Mouse (Mus musculus) MEL (cell line): Measurements from ENCODE around the gene Elob. TPM values are rescaled to one million over a fixed set of nuclear protein-coding genes. Genes with fewer than 3 reads are reported as not detected.

Experiments
- DNase-seq: peaks from one replicate; pipeline ENCODE4 v3.0.0; 2011; ENCODE audit warnings: low read depth, low spot score
- H3K27ac ChIP-seq: 2 replicates; pipeline ENCODE4 v1.5.1; 2012; ENCODE audit warnings: low read depth, mild to moderate bottlenecking, control low read depth, low read length, moderate library complexity; ENCODE audit not compliant: control insufficient read depth
- H3K27me3 ChIP-seq, 2 experiments: fragments of 150-350 bp in 1 of 2; sonication (generic) in 1 of 2; 2 replicates each; pipeline ENCODE4 v1.6.1; 2012; ENCODE audit warnings: low read length in 2 of 2, mild to moderate bottlenecking in 2 of 2, improper control_type of control experiment in 1 of 2, moderate library complexity in 1 of 2; ENCODE audit not compliant: insufficient read depth in 2 of 2, control insufficient read depth in 1 of 2
- H3K36me3 ChIP-seq, 2 experiments: 2 replicates each; pipeline ENCODE4 v1.6.1; 2012 to 2014; ENCODE audit warnings: low read length in 2 of 2, improper control_type of control experiment in 1 of 2, inconsistent platforms in 1 of 2, mild to moderate bottlenecking in 1 of 2; ENCODE audit not compliant: insufficient read depth in 2 of 2, control insufficient read depth in 1 of 2
- H3K4me1 ChIP-seq, 2 experiments: fragments of 150-350 bp in 1 of 2; sonication (generic) in 1 of 2; 2 replicates each; pipeline ENCODE4 v1.6.1; 2012; ENCODE audit warnings: low read length in 2 of 2, improper control_type of control experiment in 1 of 2, mild to moderate bottlenecking in 1 of 2; ENCODE audit not compliant: insufficient read depth in 2 of 2, control insufficient read depth in 1 of 2
- H3K4me3 ChIP-seq, 2 experiments: fragments of 150-350 bp in 1 of 2; sonication (generic) in 1 of 2; 2 replicates each; pipeline ENCODE4 v1.5.1; 2012; ENCODE audit warnings: low read depth in 2 of 2, low read length in 2 of 2, mild to moderate bottlenecking in 2 of 2, moderate library complexity in 2 of 2, control low read depth in 1 of 2, improper control_type of control experiment in 1 of 2; ENCODE audit not compliant: control insufficient read depth in 1 of 2, insufficient read depth in 1 of 2
- H3K79me2 ChIP-seq: 2 replicates; pipeline ENCODE4 v1.6.1; 2012; ENCODE audit warnings: mild to moderate bottlenecking, low read length, moderate library complexity; ENCODE audit not compliant: control insufficient read depth, poor library complexity, insufficient read depth
- H3K9ac ChIP-seq: 2 replicates; pipeline ENCODE4 v1.6.1; 2012; ENCODE audit warnings: low read depth, mild to moderate bottlenecking, control low read depth, low read length, moderate library complexity; ENCODE audit not compliant: control insufficient read depth, poor library complexity, severe bottlenecking
- H3K9me3 ChIP-seq: fragments of 150-350 bp; sonication (generic); replicated peaks from 2 replicates; pipeline ENCODE4 v1.6.1; 2012; ENCODE audit warnings: mild to moderate bottlenecking, low read length, improper control_type of control experiment, moderate library complexity; ENCODE audit not compliant: insufficient read depth
- CTCF ChIP-seq, 3 experiments: IDR thresholded peaks in 2 of 3; conservative IDR thresholded peaks in 1 of 3; 2 replicates each; pipeline ENCODE4 v1.5.1; 2011 to 2012; ENCODE audit warnings: low read length in 3 of 3, low read depth in 2 of 3, mild to moderate bottlenecking in 2 of 3, improper control_type of control experiment in 1 of 3, inconsistent platforms in 1 of 3, mixed read lengths in 1 of 3, moderate library complexity in 1 of 3; ENCODE audit not compliant: control insufficient read depth in 1 of 3, insufficient read depth in 1 of 3, poor library complexity in 1 of 3, severe bottlenecking in 1 of 3
- E2F4 ChIP-seq: IDR thresholded peaks from 2 replicates; pipeline ENCODE4 v1.6.1; 2011; ENCODE audit warnings: low read depth, low read length, improper control_type of control experiment, borderline replicate concordance
- ELF1 ChIP-seq: IDR thresholded peaks from 2 replicates; pipeline ENCODE4 v1.6.1; 2014; ENCODE audit warnings: low read depth, mild to moderate bottlenecking, inconsistent platforms, low read length, improper control_type of control experiment, moderate library complexity
- JUND ChIP-seq: IDR thresholded peaks from 2 replicates; pipeline ENCODE4 v1.6.1; 2011; ENCODE audit warnings: low read depth, mild to moderate bottlenecking, improper control_type of control experiment, low read length
- MAFK ChIP-seq: IDR thresholded peaks from 2 replicates; pipeline ENCODE4 v1.6.1; 2011; ENCODE audit warnings: low read depth, mild to moderate bottlenecking, low read length, improper control_type of control experiment, borderline replicate concordance
- MAX ChIP-seq: IDR thresholded peaks from 2 replicates; pipeline ENCODE4 v1.6.1; 2011; ENCODE audit warnings: low read length, improper control_type of control experiment
- MEF2A ChIP-seq: IDR thresholded peaks from 2 replicates; pipeline ENCODE4 v1.6.1; 2014; ENCODE audit warnings: low read depth, mild to moderate bottlenecking, inconsistent platforms, low read length, improper control_type of control experiment; ENCODE audit not compliant: poor library complexity, insufficient replicate concordance, severe bottlenecking; ENCODE audit errors: extremely low read depth
- POLR2A ChIP-seq, 2 experiments: IDR thresholded peaks; 2 replicates each; pipeline ENCODE4 v1.6.1; 2011 to 2012; ENCODE audit warnings: low read length in 2 of 2, mild to moderate bottlenecking in 2 of 2, control low read depth in 1 of 2, improper control_type of control experiment in 1 of 2, low read depth in 1 of 2, moderate library complexity in 1 of 2; ENCODE audit not compliant: control insufficient read depth in 1 of 2, insufficient read depth in 1 of 2, poor library complexity in 1 of 2
- POLR2AphosphoS2 ChIP-seq: IDR thresholded peaks from 2 replicates; pipeline ENCODE4 v1.6.1; 2011; ENCODE audit warnings: low read length, improper control_type of control experiment
- POLR2AphosphoS5 ChIP-seq: IDR thresholded peaks from 2 replicates; pipeline ENCODE4 v1.6.1; 2012; ENCODE audit warnings: low read depth, borderline replicate concordance, mild to moderate bottlenecking, inconsistent platforms, low read length, moderate library complexity, mixed read lengths
- TBP ChIP-seq: IDR thresholded peaks from 2 replicates; pipeline ENCODE4 v1.8.0; 2011; ENCODE audit warnings: low read depth, low read length, improper control_type of control experiment
- UBTF ChIP-seq: IDR thresholded peaks from 2 replicates; pipeline ENCODE4 v1.6.1; 2012; ENCODE audit warnings: low read depth, mild to moderate bottlenecking, inconsistent platforms, low read length, improper control_type of control experiment, moderate library complexity, borderline replicate concordance; ENCODE audit not compliant: insufficient read depth
- USF1 ChIP-seq: IDR thresholded peaks from 2 replicates; pipeline ENCODE4 v1.6.1; 2014; ENCODE audit warnings: low read depth, mild to moderate bottlenecking, inconsistent platforms, low read length, improper control_type of control experiment, moderate library complexity
- USF2 ChIP-seq, 2 experiments: IDR thresholded peaks; 2 replicates each; pipeline ENCODE4 v1.6.1; 2011 to 2012; ENCODE audit warnings: improper control_type of control experiment in 2 of 2, low read length in 2 of 2, borderline replicate concordance in 1 of 2, inconsistent platforms in 1 of 2, low read depth in 1 of 2, mild to moderate bottlenecking in 1 of 2; ENCODE audit not compliant: insufficient read depth in 1 of 2
- ZC3H11A ChIP-seq: IDR thresholded peaks from 2 replicates; pipeline ENCODE4 v1.6.1; 2012; ENCODE audit warnings: low read depth, mild to moderate bottlenecking, inconsistent platforms, low read length, improper control_type of control experiment
- ZKSCAN1 ChIP-seq: IDR thresholded peaks from 2 replicates; pipeline ENCODE4 v1.6.1; 2012; ENCODE audit warnings: low read depth, mild to moderate bottlenecking, inconsistent platforms, low read length, improper control_type of control experiment, moderate library complexity
- ZMIZ1 ChIP-seq: IDR thresholded peaks from 2 replicates; pipeline ENCODE4 v1.6.1; 2012; ENCODE audit warnings: low read depth, mild to moderate bottlenecking, inconsistent platforms, low read length, improper control_type of control experiment, moderate library complexity
- ZNF384 ChIP-seq: IDR thresholded peaks from 2 replicates; pipeline ENCODE4 v1.6.1; 2012; ENCODE audit warnings: low read depth, mild to moderate bottlenecking, inconsistent platforms, low read length, improper control_type of control experiment
- polyA plus RNA-seq, 2 experiments: library from polyadenylated mRNA; stranded (reverse) in 1 of 2; unstranded in 1 of 2; fragments of >175 nt in 1 of 2; fragments of >200 nt in 1 of 2; gene quantifications; 2 replicates each; pipeline versions ENCODE4 v1.2.1 to v1.2.4; 2012; ENCODE audit warnings: low replicate concordance in 2 of 2, low read depth in 1 of 2; ENCODE audit not compliant: insufficient read length in 2 of 2, insufficient read depth in 1 of 2, missing spikeins in 1 of 2
- total RNA-seq: library from RNA; depleted of rRNA; stranded (reverse); fragments of 300-350 nt; gene quantifications from 2 replicates; pipeline ENCODE4 v1.2.3, GENCODE M21; 2012

Elob gene
- total and polyA plus RNA-seq, 3 experiments = 453 to 609 TPM; not detected in 1

- H3K4me3 ChIP-seq = no peak overlapping the region
- TF ChIP-seq ZKSCAN1 (no peak), JUND (no peak), UBTF (no peak), POLR2A (IDR thresholded peaks at IDR 0.05; ENCODE audit: control insufficient read depth in 1 of 2, insufficient read depth in 1 of 2, low read depth in 1 of 2, low read length in 2 of 2, poor library complexity in 1 of 2) (no peak), MAX (no peak), ZNF384 (no peak), POLR2AphosphoS2 (no peak), E2F4 (no peak), ELF1 (no peak), USF1 (no peak), MAFK (no peak), CTCF (IDR thresholded peaks at IDR 0.05 in 2 of 3, conservative IDR thresholded peaks at IDR 0.05 in 1 of 3; ENCODE audit: control insufficient read depth in 1 of 3, insufficient read depth in 1 of 3, low read depth in 2 of 3, low read length in 3 of 3, poor library complexity in 1 of 3, severe bottlenecking in 1 of 3) (no peak), MEF2A (no peak), ZMIZ1 (no peak), USF2 (IDR thresholded peaks at IDR 0.05; ENCODE audit: borderline replicate concordance in 1 of 2, insufficient read depth in 1 of 2, low read depth in 1 of 2, low read length in 2 of 2) (no peak), POLR2AphosphoS5 (no peak), ZC3H11A (no peak), TBP (no peak)
- TF ChIP-seq, all 39 proteins: peak for 0
- Histone ChIP-seq H3K4me1 (no peaks in the 10 kb centered on the region; a peak in 1 of 4 replicates), H3K9ac (no peak overlapping the region), H3K27ac (no peak overlapping the region), H3K27me3 (no peaks in the 10 kb centered on the region; a peak in 2 of 4 replicates), H3K36me3 (peaks cover 0 to 2% of the 10 kb centered on the region in 2 experiments; a peak in 1 of 4 replicates), H3K9me3 (no peaks in the 10 kb centered on the region), H3K79me2 (no peaks in the 10 kb centered on the region)
- no peak for DNase-seq
Observed at GRCm38 (mm10) chr17:23783352-23783751, 45.6 kb downstream of the Elob start.

DNA sequence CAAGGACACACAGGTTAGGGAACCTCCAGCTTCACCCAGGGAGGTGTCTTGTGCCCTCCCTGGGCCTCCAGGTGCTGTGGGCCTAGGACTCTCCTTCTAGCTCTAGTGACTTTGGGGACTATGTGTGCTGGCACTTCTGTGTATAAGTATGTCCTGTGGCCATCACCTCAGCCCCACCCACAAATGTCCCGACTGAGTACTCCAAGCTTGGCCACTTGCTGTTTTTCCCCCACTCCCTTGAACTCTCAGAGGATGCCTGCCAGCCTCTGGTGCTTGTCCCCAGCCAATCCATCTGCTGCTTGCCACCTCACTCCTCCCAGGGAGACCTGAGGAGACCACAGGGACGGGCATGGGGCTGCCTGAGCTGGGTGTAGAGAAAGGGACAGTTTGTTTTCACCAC is 50.5 kb downstream of the Elob start:
- Histone ChIP-seq H3K27ac (no peak overlapping the region), H3K9me3 (no peaks in the 10 kb centered on the region), H3K9ac (no peak overlapping the region), H3K4me3 (no peak overlapping the region), H3K79me2 (no peaks in the 10 kb centered on the region), H3K4me1 (no peaks in the 10 kb centered on the region), H3K36me3 (no peaks in the 10 kb centered on the region), H3K27me3 (no peaks in the 10 kb centered on the region; a peak in 2 of 4 replicates)
- DNase-seq = no peak
- no peak for TF ChIP-seq ZKSCAN1
- no peak for TF ChIP-seq TBP
